Mouse (Mus musculus) CD8-positive naive resting alpha-beta T cell, adult 2 months (primary cell): ENCODE data around the gene Prdm16.

ENCODE experiments used
- DNase-seq, 2 experiments: peaks; one replicate each; pipeline ENCODE4 v3.0.0; 2022; ENCODE audit warnings: low read depth in 2 of 2, low spot score in 2 of 2

Gene Prdm16

DNA sequence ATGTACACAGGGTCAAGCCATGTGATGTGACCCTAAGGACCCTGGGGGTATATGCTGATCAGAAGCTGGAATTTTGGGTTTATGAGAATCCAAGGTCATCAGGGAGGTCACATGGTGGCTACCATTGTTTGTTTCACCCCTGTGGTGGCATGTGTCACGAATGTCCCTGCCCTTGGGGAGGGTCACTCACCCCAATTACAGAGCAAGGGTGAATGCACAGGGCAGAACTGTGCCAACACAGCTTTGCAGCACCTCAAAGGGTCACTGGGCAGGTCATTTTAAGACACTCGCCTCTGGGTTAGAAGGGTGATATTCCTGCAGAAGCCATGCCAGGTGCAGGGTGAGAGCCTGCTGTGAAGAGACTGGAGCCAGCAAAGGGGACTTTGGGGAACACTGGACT lies 206.9 kb downstream of the Prdm16 start:
- DNase-seq: no peak

DNA sequence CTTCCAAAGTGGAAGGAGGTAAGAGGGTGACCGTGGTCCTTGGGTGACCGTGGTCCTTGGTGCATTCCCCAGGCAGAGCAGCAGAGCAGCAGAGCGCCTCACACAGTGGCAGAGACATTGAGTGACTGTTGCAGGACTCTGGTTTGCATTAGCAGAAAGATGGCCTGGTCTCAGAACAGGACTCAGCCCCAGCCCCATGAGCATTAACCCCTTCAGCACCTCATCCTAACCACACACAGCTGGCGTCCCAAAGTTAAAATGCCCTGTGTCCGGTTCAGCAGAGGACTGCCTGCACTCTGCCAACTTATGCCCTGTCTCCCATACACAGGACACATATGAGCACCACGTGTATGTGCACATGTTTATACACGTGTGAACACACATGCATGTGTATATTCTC lies 209.8 kb downstream of the Prdm16 start:
- no peak for DNase-seq

DNA sequence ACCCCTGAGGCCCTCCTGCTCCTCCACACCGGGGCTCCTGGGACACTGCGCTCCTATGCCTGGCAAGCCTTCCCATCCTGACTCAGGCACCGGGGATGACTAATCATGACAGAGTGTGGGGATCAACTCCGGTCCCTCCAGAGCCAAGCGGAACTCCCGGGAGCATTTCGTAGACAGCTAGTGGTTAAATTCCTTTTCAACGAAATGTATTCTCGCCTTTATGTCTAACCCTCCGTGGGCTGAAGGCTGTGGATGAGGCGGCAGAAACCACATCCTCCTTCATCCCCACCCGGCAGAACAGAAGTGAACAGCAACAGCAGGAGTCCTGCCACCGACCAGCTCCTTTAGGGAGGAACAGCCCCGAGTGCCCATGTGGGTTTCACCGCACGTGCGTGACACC lies 211.4 kb downstream of the Prdm16 start:
- DNase-seq: no peak

DNA sequence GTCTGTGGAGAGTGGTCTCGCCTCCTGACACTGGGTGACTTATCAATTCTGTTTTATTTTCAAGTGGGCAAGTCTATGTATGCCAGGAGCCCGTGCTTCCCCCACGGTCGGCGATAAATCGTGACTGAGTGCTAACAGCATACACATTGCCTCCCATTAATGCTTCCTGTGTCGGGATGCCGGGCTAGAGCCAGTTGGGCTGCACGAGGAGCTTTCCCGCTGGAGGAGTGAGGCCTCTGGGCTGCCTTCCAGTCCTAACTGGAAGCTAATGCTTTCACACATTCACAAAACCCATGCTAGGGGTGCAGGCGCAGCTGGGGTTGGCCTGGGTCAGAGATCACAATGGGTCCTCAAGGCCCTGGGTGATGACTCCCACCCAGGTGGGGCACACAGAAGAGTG lies 212.0 kb downstream of the Prdm16 start:
- DNase-seq: no peak

DNA sequence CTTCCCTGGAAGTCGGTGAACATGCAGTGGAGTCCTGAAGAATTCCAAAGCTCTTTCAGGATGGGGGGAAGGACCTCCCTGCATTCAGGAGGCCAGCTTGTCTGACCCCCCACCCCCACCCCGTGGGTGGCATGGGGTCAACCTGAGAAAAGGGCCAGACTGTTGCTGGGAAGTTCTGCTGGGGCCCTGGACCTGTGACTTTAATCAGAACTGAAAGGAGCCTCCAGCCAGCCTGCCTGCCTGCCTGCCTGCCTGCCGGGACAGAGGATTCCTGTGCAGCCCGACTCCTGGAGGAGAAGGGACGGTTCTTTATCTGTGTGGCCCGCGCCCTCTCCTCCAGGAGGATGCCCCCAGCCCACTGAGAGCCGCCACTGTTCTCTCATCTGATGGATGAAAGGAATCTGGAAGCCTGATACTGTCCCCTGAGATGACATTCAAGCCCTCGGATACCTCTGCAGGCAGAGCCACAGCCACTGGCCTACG lies 214.2 kb downstream of the Prdm16 start:
- DNase-seq: no peak

DNA sequence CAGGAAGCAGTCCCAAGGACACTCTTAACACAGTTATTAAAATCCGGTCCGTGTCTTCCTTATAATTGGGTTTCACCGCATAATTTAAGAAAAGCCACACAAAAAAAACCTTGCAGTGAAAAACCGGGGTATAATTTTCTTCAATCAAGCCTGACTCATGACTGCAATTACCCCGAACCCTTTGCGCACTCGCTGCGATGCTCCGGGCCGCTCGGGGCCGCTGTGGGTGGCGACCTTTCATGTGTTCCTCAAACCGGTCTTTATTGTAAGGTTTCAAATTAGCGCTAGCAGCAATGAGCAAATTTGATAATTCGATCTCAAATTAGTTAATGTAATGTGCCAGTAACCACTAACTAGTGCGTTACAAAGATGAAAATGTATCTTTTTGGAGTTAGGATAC lies 215.9 kb downstream of the Prdm16 start:
- DNase-seq: no peak

DNA sequence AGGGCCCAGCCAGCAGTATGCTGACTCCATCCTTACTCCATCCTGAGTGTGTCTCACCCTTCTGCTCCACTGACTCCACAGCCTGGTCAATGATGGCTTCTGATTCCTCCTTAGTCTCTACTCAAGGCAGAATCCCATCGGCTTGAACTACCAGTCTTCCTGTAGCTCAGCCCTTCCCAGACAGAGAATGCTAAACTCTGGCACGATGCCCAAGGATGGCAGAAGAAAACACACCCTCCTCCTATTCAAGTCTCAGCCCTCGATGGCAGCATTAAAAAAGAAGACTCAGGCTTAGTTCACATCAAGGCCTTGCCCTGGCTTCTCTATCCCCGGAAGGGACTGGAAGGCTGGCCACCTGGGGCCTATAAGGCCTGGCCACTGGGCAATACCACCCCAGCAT lies 216.9 kb downstream of the Prdm16 start:
- no peak for DNase-seq

DNA sequence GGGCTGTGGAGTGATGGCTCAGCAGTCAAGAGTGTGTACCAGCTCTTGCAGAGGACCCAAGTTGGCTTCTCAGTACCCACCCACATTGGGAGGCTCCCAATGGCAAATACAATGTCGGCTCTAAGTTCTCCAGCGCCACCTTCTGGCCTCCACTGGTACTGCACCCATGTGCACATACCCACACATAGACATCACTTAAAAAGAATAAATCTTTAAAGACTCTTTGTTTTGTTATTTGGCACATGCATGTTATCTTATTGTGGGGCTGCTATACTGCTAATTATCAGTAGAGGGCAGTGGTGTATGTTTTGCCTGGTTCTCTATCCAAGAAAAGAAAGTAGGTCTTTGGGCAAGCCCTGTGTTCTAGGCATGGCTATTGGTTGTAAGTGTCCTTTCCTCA lies 217.7 kb downstream of the Prdm16 start:
- no peak for DNase-seq

DNA sequence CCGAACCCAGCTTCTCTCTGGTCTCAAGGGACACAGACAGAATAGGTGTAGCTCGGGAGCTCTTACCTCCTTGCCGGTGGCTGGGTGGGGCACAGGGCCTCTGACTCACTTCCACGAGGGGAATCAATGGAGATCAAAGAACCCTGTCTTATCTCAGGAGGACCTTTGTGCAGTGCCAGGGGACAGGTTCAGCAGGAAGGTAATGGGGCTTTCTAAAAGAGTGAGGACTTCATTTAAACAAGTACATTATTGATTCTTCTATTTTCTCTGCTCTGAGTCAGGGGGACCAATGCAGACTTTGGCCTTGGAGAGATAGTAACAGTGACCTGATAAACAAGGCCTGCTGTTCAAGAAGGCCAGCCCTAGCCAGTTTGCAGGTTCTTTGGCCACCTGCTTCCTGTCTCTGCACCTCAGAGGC lies 218.3 kb downstream of the Prdm16 start:
- no peak for DNase-seq

DNA sequence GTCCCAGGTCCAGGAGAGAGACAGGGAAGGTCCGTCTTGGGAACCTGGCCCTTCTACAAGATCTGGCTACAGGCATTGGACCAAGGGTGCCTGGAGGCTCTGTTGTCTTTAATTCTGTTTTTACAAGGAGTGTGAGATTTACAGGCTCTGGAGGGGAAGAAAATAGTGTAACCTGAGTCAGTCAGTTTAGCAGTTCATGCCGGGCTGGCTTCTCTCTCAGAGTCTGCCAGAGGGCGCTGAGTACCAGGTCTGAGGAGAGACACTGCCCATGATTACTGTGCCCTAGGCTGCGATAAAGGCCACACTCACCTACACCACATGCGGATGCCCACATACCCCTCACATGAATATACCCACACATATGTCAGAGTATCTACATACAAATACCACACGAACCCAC lies 219.9 kb downstream of the Prdm16 start:
- no peak for DNase-seq

DNA sequence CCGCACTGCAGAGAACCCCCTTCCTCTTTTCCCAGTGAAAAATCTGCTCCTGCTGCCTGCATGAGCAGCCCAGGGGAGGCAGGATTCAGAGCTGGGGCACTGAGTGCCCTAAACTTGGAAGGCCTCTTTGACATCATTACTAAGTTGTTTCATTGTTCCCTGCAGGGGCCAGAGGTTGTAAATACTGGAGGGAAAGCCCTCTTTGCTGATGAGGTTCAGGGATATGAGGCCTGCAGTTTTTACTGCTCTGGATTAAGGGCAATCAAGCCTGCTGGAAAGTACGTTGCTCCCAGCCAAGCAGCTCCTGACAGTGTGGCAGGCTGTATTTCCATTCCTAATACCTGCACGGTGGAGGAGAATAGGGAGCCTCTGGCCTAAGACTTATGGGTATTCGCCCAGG lies 221.8 kb downstream of the Prdm16 start:
- DNase-seq: no peak

DNA sequence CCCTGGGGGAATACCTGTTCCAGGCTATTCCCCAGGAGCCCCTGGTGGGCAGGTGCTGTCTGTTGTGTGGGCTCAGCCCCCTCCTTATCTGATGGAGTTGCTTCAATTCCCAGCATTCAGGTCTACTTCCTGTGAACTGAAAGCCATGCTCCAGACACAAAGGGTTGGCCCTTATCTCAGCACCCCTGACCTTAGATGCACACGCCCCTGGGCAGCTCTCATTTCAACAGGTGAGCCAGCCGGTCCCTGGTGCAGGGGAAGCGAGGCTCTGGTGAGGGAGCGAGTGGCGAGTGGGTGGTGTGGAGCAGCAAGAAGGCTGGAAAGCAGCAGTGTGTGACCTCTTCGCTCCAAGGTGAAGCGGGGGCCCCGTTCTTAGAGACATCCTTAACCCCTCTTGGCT lies 226.1 kb downstream of the Prdm16 start:
- DNase-seq: no peak

DNA sequence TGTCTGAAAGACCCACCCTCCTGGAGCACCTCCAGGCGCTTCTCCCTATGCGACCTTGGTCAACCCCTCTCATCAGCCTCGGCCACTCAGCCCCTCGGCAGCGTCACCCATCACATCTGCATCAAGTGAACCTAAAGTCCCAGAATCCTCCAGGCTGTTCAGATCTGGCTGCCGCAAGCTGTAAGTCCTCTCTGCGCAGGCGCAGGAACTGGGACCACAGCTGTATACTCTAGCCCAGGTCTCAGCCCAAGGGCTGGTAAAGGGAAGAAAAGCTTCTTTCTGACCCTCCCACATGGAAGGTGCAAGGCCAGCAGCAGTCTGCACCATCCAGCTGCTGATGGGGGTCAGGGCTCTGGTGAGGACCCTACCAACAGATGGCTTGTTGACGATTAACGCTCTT lies 226.8 kb downstream of the Prdm16 start:
- DNase-seq: no peak

DNA sequence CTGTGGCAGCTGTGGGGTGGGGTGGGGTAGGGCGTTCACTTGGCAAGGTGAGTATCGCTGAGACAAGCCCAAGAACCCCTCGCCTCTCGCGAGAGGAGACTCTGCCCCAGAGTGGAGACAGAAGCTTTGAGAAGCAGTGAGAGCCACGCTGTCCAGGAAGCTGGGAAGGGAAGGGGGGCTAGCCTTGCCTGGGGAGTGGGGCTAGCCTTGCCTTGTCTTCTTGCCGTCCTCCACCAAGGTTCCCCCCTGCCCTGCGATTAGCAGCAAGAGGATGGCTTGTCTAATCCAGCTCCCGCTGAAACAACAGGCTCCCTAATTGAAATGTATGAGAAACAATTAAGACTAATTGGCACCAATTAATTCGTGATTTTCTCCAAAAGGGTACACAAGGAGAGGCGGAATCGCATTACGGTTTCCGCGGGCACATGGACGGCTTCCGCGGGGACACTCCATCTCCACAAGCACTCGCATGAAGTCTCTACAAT lies 227.4 kb downstream of the Prdm16 start:
- DNase-seq: no peak

DNA sequence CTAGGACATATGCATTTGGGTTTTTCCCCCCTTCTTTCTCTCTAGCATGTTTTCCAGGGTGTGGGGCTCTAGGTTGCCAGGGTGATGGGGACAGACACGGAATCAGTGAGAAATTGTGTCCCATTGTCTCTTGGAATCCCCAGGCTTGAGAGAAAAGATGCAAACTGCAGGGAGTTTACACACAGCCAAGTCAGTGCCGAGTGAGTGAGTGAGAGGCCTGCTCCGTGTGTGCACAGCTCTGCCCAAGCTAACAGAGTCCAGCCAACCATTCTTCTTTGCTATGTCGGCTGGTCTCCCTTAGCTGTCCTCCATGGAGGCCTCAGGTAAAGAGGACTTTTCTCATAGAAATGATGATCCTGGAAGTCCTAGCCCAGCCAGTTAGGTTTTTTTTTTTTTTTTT lies 233.7 kb downstream of the Prdm16 start:
- DNase-seq: no peak

DNA sequence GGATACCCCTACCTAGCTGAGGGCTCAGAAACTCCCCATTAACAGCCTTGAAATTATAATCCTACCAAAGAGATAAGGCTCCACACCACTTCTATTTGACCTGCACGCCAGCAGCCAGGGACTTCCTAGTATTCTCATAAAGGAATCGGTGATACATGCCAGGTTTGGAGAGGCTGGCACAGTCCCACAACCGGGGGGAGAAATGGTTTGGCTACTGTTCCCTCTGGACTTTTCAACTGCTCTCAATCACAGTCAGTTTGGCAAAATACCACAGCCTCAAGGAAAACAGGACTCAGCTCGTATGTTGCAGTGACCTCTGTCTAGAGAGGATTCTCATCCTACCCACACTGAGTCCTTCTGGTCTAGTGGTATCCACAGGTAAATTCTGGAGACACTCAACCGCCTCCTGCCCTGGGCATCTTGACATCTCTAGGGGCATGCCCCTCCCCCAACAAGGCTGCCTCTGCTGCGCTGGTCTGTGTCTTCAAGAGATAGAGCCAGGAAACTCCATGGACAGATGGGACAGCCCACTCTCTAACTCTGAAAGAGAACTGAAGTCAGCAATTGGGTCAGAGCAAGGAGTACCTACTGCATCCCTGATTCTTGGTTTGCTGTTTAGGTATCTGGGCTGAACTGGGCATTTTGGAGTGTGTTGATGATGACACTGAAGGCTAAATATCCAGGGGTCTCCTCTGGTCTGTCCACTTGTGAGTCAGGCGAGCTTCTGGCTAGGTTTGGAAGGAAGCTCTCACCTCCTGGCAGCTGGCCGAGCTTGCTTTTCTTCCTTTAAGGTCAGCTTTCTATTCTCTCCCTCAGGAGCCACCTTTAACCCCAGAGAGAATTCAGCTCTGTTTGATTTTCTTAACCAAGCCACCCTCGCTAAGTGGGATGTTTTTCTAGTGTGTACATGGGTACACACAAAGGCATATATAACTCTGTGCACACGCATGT lies 234.4 kb downstream of the Prdm16 start:
- no peak for DNase-seq

DNA sequence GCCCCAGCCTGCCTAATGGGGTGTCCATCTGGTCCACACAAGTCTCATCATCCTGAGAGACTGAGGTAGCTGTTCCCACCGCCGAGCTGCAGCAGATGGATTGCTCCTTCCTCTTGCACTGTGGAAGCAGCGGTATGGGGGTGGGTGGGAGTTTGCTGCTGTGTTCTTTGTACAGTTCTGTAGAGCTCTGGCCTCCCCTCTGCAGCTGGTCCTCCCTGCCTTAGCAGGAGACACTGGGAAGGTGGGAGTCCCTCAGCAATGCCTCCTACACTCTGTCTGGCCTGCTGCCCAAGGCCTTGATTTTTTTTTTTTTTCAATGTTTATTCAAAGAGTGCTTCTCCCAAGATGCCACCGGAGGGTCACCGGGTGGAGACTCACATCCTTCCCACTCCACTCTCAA lies 235.3 kb downstream of the Prdm16 start:
- DNase-seq: no peak

DNA sequence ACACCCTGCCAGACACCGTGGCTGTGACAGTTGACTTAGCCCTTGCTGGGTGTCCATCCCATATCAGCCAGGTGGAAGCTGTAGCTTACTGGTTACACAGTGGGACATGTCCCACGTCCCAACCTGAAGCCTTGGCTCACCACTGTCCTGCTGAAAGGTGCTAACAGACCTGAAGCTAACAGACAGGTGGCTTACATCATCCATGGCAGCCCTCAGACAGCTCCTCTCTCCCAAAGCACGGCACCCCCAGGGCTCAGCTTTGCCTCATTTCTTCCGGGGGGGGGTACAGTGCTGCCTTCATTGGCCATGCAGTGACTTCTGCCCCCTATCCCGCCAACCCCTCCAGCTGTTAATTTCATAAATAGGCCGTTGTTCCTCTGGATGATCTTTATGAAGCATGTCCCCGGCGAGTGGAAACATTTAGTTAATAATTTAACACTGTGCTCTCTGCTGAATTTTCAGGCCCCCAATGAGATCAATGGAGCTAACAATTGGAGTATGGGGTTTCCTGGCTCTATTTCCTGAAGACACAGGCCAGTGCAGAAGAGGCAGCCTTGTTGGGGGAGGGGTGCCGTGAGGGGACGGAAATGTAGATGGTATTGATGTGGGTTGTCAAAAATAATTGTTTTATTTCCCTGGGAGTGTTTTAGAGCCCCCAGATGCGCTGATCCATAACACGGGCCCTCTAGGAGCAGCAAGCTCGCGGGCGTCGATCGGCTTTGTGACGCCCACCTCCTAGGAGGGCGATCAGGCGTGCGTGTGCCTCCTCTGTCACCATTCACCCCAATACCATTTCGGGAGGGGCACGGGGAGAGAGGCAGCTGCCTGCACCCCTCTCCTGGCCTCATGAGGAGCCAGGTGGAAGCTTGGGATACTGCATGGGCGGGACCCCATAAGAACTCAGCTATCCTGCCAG lies 236.2 kb downstream of the Prdm16 start:
- no peak for DNase-seq

DNA sequence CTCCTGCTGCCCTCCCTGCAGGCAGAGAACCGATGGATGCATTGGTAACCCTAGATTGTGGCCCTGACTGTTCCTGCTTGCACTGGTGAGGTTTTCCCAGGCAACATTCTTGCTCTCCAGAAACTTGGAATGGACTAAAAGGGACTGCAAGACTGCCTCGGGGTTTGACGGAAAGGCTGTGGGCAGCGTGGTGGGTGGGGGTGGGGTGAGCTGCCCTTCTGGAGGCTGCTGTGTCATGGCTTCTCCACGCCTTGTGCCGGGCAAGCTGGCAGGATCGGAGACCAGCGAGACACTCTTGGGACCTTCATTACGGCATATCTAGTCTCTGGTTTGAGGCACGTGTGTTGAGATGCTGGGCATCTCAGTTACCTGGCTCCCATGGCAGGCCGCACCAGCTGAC lies 237.0 kb downstream of the Prdm16 start:
- DNase-seq: no peak

DNA sequence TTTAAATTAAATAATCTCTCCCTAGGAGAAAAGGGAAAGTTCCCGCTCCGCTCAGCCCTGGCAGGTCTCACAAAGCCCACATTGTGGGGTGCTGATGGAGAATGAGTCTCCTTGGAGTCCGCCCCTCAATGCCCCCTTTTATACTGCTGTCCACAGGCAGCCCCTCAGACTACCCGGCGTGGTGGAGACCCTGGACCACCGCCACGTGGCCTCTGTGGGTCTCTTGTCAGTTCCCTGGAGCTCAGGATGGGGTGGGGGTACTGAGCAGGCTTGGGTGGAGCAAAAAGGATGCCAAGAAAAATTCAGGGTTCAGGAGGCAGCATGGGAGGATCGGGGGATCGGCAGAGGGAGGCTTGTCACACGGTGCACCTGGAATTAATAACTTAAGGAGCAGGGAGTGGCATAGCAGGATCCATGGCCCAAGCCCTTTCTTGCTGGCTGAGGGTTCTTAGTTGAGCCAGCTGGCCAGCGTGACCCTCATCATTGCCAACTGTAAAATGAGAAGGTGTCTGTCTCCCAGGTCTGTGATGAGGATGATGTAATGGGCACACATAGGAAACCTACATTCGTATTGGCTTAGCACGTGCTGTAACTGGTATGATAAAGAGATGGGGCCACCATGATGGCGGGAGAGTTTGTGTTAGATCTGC lies 239.9 kb downstream of the Prdm16 start:
- no peak for DNase-seq

DNA sequence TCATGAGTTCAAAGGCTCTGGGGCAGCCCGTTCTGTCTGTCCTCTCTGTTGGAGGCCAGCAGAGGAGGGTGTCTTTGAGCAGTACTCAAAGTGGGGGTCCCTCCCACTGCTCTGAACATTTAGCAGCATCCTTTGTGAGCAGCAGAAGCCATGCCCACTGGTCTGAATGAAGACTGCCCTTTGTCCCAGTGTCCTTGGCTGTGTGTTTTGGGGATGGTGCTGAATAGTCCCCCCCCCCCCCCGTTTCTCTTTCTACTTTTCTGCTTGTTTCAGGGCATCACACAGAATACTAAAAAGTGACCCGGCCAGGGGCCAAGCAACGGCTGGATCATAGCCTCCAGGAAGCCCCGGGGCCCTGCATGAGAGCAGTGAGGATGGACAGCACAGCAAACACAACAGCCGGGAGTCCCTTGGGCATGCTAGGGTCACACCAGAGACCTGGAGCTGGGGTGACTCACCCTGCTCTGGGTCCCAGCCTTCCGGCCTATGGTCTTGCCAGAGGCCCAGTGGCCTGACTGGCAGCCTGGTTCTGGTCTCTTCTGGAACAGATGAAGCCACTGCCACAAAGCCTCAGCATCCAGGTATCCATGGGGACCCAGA lies 242.4 kb downstream of the Prdm16 start:
- DNase-seq: no peak
